Mouse (Mus musculus) adrenal gland, postnatal 14 days (tissue): Measurements from ENCODE around the gene Sstr5. TPM values are rescaled to one million over a fixed set of nuclear protein-coding genes. Genes with fewer than 3 reads are reported as not detected.

Source experiments
- DNase-seq: peaks from one replicate; pipeline ENCODE4 v3.0.0; 2021; ENCODE audit warnings: mixed read lengths
- long read RNA-seq, 2 experiments: library from polyadenylated mRNA; stranded (forward); transcript quantifications; one replicate each; pipeline ENCODE4 v2.0.0; 2021
- total RNA-seq: library from RNA; stranded (reverse); gene quantifications from 2 replicates; pipeline ENCODE4 v1.2.3, GENCODE M21; 2021

Gene Sstr5
- 0.15 TPM in 1 of 2 replicates, not detected in the other for total RNA-seq
- long read RNA-seq, experiment 1: 0 reads
- long read RNA-seq, experiment 2: 0 reads

DNA sequence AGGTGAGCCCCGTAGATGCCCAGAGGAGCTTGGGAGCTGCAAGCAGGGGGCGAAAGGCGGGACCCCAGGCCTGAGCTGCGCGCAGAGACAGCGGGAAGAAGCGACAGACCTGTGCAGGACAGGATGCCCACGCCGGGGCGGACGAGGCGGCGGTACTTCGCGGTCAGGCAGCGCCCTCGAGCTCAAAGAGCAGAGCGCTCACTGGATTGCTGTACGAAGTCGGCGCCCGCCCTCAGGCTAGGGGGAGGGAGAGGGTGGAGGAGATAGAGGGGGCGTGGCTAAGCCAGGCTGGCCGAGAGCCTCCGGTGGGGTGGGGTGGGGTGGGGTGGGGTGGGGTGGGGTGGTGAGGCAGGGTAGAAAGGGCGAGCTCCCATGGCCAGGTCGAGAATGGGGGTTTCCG is at the start of gene Sstr5:
TSS of gene Sstr5 (minus strand) at position 276 of the 400 bp plus-strand sequence.
- DNase-seq: peak; percentile 65

GRCm38 (mm10) chr17:25541768-25542167 is 44.7 kb upstream of the Sstr5 start:
- peak; percentile 23 for DNase-seq

DNA sequence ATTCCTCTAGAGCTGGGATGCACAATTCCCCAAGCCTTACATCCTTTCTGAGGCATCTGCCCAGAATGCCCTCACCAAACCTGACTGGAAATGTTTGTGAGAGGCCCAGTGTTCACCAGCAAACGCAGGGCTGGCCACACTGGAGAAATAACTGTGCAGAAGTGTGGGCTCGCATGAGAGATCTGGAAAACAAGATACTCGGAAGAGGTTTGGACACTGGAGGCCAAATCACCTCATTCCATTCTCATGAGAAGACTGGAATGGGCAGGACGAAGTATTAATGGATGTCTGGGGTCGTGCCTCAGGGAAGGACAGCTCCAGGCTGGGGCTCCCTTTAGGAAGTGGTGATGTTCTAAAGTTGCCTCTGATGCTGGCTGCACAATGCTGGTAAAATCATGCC is 43.6 kb upstream of the Sstr5 start:
- no peak for DNase-seq

DNA sequence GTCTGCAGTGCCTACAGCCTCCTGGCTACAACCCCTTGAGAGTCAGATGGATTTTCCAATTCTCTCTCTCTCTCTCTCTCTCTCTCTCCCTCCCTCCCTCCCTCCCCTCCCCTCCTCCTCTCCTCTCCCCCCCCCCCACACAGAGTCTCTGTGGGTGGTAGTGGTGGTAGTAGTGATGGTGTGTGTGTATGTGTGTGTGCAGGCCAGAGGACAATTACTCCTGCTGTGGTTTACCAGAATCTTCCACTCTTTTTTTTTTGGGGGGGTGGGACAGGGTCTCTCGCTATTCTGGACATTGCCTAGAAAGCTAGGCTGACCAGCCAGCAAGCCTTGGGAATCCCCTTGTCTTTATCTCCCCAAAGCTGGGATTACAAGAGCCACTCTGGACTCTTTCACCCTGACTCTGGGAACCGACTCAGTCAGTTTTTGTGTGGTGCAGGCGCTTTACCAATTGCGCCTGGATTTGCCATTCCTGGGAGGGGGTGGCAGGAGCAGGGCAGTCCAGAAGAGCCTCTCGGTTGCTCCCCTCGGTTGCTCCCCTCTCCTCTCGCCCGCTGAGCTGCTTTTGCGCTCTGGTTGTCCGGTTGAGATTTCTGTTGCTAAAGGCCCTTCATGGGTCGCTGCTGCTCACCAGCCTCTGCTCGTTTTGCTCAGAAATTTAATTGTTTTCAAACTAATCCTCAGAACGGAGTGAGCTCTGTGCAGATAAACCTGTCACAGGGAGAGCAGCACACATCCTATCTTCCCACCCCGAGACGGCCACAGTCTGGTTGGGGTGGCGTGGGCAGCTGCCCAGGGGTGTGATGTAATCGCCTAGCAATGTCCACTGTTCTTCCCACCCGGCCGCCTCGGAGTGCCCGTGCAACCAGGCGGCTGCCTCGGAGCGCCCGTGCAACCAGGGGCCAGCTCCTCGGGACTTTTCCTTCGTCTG is 42.1 kb upstream of the Sstr5 start:
- DNase-seq: peak; percentile 68

DNA sequence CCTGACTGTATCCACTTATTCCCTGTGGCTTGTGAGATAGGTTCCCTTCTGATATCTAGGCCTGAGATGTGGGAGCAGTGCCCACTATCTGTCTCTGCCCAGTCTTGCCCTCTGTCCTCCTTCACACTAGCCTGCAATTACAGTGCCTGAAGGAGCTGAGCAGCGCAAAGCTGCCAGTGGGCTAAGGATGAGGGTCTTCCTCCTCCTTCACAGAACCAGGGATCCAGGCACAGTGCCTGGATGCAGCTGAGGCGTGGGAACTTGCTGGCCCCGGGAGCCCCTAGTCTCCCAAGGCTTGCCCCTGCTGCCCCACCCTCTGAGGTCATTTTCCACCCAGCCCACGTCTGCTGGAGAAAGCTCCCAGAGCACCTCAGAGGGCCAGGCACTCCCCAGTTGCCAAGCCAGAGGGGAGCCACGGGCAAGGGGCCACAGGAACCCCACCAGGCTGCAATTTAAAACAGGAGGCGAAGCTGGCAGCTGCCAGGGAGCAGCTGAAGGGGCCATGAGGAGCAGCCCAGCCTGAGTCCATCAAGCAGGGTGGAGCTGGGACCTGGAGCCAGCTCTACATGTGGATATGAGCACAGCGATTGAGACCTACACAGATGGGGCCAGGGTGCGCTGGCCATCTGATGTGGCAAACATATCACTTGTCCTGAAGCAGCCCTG is 33.4 kb upstream of the Sstr5 start:
- DNase-seq: no peak

- DNase-seq: no peak
Measured at GRCm38 (mm10) chr17:25522080-25522479, 25.0 kb upstream of the Sstr5 start.

- DNase-seq: no peak
Measured at GRCm38 (mm10) chr17:25520492-25520891, 23.4 kb upstream of the Sstr5 start.

DNA sequence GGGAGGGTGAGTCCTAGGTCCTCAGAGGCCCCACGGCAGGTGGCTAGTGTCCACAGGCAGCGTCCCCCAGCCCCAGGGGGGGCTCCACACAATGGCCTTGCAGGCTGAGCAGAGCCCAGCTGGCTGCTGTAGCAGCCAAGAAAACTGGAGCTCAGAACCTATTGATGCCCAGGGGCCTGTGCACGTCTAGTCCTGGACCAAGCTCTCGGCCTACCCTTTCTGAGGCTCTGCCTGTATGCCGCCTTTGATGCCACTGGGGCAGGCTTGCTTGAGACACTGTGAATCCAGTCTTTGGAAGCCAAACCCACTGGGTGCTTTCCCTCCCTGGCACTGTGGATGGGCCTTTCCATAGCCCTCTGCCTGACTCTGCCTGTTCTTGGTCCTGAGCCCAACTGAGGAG is 22.4 kb upstream of the Sstr5 start:
- DNase-seq: no peak

DNA sequence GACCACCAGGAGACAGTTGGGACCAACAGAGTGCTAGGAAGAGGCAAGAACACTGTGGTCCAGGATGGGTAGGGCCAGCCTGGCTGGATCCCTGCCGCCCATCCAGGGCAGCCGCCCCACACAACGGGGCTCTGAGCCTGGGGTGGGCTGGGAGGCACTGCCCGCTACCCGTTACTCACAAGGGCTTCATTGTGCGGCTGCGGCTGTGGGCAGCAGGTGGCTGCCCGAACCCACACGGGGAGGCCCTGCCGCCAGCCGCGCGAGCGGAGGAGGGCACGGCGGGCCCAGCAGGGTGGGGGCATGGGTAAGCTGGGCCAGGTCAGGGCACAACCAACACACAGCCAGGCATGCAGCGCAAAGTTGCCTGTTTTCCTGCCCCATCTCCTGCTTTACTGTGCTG is 21.1 kb upstream of the Sstr5 start:
- no peak for DNase-seq

- DNase-seq: peak; percentile 42
Measured at GRCm38 (mm10) chr17:25516315-25516714, 19.2 kb upstream of the Sstr5 start.

DNA sequence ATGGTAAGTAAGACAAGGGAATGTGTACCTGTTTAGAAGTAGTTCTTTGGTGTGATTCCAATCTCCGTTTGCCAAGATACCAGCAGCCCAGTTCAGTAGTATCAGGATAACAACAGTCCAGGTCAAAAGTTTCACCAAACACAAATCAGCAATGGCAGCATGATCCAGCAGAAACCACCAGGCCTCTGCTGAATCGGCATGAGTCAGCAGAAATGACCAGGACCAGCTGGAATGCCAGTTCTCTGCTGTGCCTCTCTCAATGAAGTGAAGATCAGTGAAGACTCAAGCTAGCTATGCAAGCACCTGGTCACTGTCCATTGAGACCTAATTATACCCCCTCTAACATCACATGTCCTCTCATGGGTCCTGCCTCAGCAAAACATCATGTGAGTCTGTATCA is 17.0 kb upstream of the Sstr5 start:
- DNase-seq: no peak

DNA sequence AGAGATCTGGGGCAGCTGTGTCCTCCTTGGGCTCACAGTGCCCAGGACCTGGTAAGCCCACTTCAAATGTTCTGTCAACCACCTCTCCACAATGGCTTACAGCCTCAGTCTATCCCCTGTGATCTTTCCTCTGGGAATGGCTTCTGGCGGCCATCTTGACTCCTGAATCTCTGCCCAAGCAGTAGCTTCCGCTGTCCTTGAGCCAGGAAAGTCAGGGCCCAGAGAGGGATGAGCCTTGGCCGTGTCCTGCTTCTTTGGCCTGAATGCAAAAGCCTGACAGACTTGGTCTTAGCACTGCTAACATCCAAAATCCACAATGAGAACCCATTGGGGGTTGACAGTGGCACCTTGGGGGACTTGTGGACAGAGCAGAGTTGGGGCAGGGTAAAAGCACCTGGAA is 14.8 kb upstream of the Sstr5 start:
- peak; percentile 30 for DNase-seq

- DNase-seq: no peak
Measured at GRCm38 (mm10) chr17:25510074-25510830, 13.2 kb upstream of the Sstr5 start.

DNA sequence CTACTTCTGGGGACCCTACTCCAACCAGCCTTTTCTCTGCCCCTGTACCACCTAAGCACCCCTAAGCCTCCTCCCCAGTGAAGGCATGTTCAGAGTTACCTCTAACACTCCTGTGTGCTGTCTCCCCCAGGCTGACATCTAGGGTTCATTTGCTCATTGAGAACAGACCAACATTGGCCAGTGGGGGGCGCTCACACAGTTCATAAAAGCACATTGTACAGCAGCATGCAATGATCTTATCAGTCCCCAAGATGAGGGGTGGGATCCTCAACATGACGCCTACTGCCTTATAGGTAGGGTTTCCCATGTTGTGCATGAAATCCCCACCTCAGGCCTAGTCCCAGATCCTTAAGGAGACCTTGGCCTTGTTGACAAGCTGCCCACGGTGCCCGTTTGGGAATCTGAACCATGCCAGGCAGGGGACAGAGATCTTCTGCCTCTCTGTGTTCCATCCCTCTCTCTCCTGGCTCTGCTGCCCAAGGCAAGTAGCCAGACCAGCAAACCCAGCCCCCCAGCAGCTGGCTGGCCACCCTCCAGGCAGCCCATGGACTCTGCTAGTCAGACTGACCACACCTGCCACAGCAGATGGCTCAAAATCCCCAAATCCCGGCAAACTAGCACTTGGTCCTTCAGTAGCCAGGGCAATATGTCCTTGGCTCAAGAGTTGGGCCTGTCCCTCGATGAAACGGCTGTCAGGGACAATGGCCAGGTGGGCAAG is 11.9 kb upstream of the Sstr5 start:
- peak; percentile 58 for DNase-seq

GRCm38 (mm10) chr17:25507799-25508198 is 10.7 kb upstream of the Sstr5 start:
- peak; percentile 86 for DNase-seq

DNA sequence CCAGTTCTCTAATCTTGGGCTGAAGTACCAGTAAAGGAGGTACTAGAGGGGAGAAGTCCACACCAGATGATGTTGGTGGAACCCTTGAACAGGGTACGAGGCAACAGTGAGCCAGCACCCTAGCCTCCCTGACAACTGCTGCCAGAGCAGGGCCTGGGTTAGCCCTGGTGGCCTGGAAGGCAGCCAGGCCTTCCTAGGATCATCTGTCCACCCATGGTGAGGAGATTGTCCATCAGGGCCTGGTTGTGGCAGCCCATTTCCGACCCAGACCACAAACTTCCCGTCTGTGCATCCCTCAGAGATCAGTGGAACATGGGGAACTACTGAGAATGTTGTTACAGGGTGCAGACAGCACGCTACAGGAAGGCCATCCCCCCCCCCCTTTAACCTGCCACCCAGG is 5.5 kb upstream of the Sstr5 start:
- no peak for DNase-seq

DNA sequence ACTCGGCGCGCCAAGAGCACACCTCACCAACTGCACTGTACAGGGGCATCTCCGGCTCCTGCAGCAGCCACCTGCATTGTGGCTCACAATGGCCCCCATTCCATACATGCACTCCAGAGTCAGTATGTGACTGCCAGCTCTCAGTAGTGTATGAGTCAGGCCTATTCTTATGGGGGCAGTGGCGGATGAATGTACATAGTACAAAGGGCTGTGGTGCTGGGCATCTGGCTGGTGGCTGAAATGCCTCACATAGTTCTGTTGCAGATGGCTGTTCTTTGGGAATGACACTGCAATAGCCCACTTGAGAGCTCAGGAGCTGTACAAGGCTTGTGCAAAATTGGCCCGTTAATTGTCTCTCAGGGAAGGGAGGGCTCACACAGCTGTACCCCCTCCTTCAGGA is 15.0 kb downstream of the Sstr5 start:
- DNase-seq: no peak

DNA sequence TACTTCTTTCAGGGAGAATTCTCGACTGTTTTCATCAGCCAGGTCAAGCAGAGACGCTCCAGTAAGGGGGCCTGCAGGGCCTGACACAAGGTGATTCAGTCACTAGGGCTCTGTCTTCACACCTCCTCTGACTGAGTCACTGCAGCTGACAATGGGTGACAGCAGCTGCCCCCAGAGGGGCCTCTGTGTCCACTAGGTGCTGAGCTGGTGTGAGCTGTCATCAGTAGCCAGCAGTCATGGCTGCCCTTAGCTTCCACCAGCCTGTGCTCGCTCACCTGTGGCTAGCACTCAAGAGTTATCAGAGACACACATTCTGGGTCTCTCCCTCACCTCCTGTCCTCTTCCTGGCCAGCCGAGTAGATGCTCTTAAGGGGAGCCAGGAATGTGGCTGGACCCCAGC is 16.3 kb downstream of the Sstr5 start:
- DNase-seq: no peak

- DNase-seq: no peak
Measured at GRCm38 (mm10) chr17:25480152-25480551, 16.9 kb downstream of the Sstr5 start.

DNA sequence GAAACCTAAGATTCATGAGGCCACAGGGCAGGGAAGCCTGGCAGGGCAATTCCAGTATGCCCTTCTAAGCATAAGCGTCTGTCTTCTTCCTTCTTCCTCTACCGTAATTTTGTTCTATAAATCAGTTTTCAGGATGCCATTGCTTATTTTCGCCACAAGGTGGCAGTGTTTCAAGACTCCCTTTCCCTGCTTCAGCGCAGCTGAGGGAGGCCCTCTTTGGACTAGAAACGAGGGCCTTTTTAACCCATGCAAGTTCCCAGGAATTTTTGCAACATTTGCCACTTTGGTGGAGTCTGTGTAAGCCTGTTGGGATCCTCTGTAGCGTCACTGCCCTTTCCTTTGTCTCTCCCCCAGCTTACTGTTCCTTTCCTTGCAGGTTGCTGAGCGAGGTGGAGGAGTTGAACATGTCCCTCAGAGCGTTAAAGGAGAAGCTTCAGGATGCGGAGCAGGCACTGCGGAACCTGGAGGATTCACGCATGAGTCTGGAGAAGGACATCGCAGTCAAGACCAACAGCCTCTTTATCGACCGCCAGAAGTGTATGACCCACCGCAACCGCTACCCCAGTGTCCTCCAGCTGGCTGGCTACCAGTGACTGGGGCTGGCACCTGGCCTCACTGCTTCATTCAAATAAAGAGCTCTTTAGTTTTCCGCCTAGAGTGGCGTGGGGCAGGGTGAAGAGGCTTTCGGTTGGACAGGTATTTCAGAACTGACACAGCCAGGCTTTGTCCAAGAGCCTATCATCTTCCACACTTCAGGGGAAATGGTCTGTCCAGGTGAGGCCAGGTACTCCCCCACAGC is 20.9 kb downstream of the Sstr5 start:
- peak; percentile 74 for DNase-seq
